Mouse (Mus musculus) megakaryocyte, embryonic 14.5 days (primary cell): Measurements from ENCODE around the gene Fbxl17. TPM values are rescaled to one million over a fixed set of nuclear protein-coding genes. Genes with fewer than 3 reads are reported as not detected.

ENCODE experiments used
- H3K27me3 ChIP-seq: replicated peaks from 2 replicates; pipeline ENCODE3; 2012; ENCODE audit warnings: inconsistent platforms
- H3K36me3 ChIP-seq: replicated peaks from 2 replicates; pipeline ENCODE3; 2012; ENCODE audit warnings: low read length, inconsistent platforms, mixed read lengths
- H3K4me1 ChIP-seq: 2 replicates; pipeline ENCODE4 v1.6.1; 2012; ENCODE audit warnings: inconsistent platforms
- H3K4me3 ChIP-seq: replicated peaks from 2 replicates; pipeline ENCODE3; 2012; ENCODE audit warnings: moderate library complexity, mild to moderate bottlenecking, inconsistent platforms
- H3K9me3 ChIP-seq: 2 replicates; pipeline ENCODE4 v1.6.1; 2012; ENCODE audit warnings: inconsistent platforms
- FLI1 ChIP-seq: IDR thresholded peaks from 2 replicates; pipeline ENCODE4 v1.6.1; 2012; ENCODE audit warnings: low read length, inconsistent platforms, mixed read lengths
- GATA1 ChIP-seq: IDR thresholded peaks from 3 replicates; pipeline ENCODE4 v1.6.1; 2012; ENCODE audit warnings: mixed read lengths, low read length, inconsistent platforms, borderline replicate concordance
- polyA plus RNA-seq: library from polyadenylated mRNA; stranded (reverse); fragments of >175 nt; gene quantifications from 2 replicates; pipeline ENCODE4 v1.2.3, GENCODE M21; 2012; ENCODE audit warnings: low replicate concordance; ENCODE audit not compliant: insufficient read depth

Fbxl17 gene
- polyA plus RNA-seq, 1 experiment: 9.0 TPM

DNA sequence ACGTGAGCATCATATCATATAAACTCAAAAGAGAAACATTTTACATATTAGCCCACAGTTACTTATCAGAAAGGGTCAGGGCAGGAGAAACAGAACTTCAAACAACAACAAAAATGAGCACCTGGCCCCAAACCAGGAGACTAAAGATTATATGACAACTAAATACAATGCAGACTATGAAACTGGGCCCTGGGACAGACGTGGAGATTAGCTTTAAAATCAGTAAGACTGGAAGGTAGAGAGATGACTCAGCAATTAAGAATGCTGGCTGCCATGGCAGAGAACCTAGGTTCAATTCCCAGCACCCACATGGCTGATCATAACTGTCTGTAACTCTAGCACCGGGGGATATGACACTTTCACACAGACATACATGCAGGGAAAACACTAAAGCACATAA lies 413.3 kb downstream of the Fbxl17 start:
- H3K4me3 ChIP-seq: no peak overlapping the region
- peaks cover 51% of the 10 kb centered on the region for H3K4me1 ChIP-seq
- peaks cover 15% of the 10 kb centered on the region; the same call in 1 of the 2 replicates for H3K9me3 ChIP-seq
- H3K27me3 ChIP-seq: no peaks in the 10 kb centered on the region
- no peaks in the 10 kb centered on the region for H3K36me3 ChIP-seq
- no peak for TF ChIP-seq FLI1
- no peak for TF ChIP-seq GATA1

DNA sequence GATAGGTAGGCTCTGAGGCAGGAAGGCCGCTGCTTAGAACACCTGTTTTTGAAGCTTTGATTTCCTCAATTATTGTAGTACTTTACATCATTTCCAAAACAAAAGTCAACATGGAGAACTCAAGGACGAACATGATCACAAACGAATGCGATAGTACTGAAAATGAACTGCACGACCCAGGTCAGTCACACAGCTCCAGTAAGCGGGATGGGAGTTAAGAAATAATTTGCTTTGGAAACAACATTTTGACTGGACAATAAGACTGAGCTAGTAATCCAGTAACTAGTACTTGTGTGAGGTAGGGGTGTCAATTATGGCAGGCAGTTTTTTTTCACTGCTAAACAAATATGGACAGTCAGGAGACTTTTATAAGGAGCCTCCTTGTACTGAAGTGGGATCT lies 414.6 kb downstream of the Fbxl17 start:
- TF ChIP-seq GATA1 (no peak), FLI1 (no peak)
- Histone ChIP-seq H3K4me1 (peaks cover 60% of the 10 kb centered on the region), H3K36me3 (peaks cover 3% of the 10 kb centered on the region), H3K4me3 (no peak overlapping the region), H3K9me3 (peaks cover 10% of the 10 kb centered on the region; the same call in 1 of the 2 replicates), H3K27me3 (no peaks in the 10 kb centered on the region)

GRCm38 (mm10) chr17:63079087-63079486 lies 420.7 kb downstream of the Fbxl17 start:
- no peak for TF ChIP-seq FLI1
- TF ChIP-seq GATA1: no peak
- H3K27me3 ChIP-seq: no peaks in the 10 kb centered on the region

GRCm38 (mm10) chr17:63077509-63077908 lies 422.3 kb downstream of the Fbxl17 start:
- H3K4me3 ChIP-seq: no peak overlapping the region
- H3K36me3 ChIP-seq: peaks cover 25% of the 10 kb centered on the region
- TF ChIP-seq GATA1: no peak
- TF ChIP-seq FLI1: no peak
- no peaks in the 10 kb centered on the region for H3K9me3 ChIP-seq
- H3K27me3 ChIP-seq: no peaks in the 10 kb centered on the region
- peaks cover 20% of the 10 kb centered on the region for H3K4me1 ChIP-seq

More at GRCm38 (mm10) chr17:63079087-63079486, 420.7 kb downstream of the Fbxl17 start:
- Histone ChIP-seq H3K9me3 (no peaks in the 10 kb centered on the region), H3K4me1 (peaks cover 33% of the 10 kb centered on the region), H3K36me3 (peaks cover 25% of the 10 kb centered on the region), H3K4me3 (no peak overlapping the region)

GRCm38 (mm10) chr17:63076661-63077060 lies 423.2 kb downstream of the Fbxl17 start:
- no peak for TF ChIP-seq GATA1
- TF ChIP-seq FLI1: no peak
- H3K27me3 ChIP-seq: no peaks in the 10 kb centered on the region
- H3K4me3 ChIP-seq: no peak overlapping the region
- no peaks in the 10 kb centered on the region for H3K9me3 ChIP-seq
- H3K4me1 ChIP-seq: peaks cover 11% of the 10 kb centered on the region
- H3K36me3 ChIP-seq: peaks cover 25% of the 10 kb centered on the region

DNA sequence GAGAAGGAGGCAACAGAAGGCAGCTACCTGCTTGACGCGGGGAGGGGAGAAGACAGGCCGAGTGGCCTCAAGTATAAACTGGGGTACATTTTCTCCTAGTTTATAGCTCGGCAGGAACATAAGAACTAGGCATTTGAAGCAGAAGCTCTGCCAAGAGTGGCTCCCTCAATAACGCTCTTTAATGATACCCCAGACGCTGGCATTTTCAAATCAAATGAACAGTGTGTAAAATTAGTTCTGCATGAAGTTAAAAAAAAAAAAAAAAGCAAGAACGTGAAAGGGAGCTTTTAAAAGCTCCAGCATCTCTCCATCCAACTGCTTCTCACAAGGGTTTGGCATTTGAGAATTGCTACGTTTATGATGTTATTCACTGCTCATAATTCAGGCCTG lies 423.8 kb downstream of the Fbxl17 start:
- TF ChIP-seq GATA1: no peak
- TF ChIP-seq FLI1: no peak
- no peaks in the 10 kb centered on the region for H3K9me3 ChIP-seq
- peaks cover 25% of the 10 kb centered on the region for H3K36me3 ChIP-seq

GRCm38 (mm10) chr17:63075091-63076036 lies 424.5 kb downstream of the Fbxl17 start:
- Histone ChIP-seq H3K9me3 (no peaks in the 10 kb centered on the region), H3K4me1 (peaks cover 3% of the 10 kb centered on the region), H3K27me3 (no peaks in the 10 kb centered on the region), H3K4me3 (no peak overlapping the region), H3K36me3 (peaks cover 24% of the 10 kb centered on the region)
- TF ChIP-seq GATA1 (no peak), FLI1 (no peak)

More for the DNA sequence above, 423.8 kb downstream of the Fbxl17 start:
- peaks cover 7% of the 10 kb centered on the region for H3K4me1 ChIP-seq
- no peaks in the 10 kb centered on the region for H3K27me3 ChIP-seq
- H3K4me3 ChIP-seq: no peak overlapping the region

- peaks cover 20% of the 10 kb centered on the region for H3K36me3 ChIP-seq
- no peaks in the 10 kb centered on the region for H3K27me3 ChIP-seq
- H3K9me3 ChIP-seq: no peaks in the 10 kb centered on the region
- TF ChIP-seq GATA1 (no peak), FLI1 (no peak)
- no peak overlapping the region for H3K4me3 ChIP-seq
- peaks cover 8% of the 10 kb centered on the region for H3K4me1 ChIP-seq
These were observed 426.5 kb downstream of the Fbxl17 start for GRCm38 (mm10) chr17:63073342-63073741.

DNA sequence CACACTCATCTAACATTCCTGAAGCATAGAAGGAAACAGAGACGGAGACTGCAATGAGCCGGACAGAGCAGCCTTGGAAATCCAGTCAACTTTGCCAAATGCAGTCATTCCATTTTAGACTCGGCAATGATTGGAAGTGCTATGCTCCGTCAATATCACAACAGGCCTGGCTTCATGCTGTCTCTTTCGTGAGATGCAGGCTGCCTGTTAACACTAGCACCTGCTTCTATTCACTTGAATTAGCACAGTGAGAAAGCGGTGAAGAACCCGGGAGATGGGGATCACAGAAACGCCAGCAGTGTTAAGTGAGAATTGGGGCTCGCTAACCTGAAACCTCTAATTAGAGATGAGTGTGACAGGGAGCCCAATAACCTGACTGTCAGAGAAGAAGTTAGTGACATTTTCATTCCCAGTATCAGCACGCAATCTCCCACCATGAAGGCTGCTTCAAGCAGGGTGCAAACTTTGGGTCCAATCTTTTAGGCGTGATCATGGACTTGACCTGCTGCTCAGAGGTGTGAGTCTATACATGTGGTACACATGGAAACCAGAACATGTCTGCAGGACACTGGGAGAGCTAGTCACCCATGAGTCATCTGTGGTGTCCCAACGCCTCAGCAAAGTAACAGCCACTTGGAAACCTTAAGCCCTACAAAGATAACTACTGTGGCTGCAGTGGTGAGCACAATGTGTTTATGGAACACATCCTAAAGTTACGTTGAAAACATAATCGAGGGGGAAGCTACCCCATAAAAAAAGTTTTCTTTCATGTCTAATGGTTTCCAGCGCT lies 428.5 kb downstream of the Fbxl17 start:
- Histone ChIP-seq H3K9me3 (no peaks in the 10 kb centered on the region), H3K4me1 (peaks cover 13% of the 10 kb centered on the region), H3K36me3 (peaks cover 15% of the 10 kb centered on the region), H3K27me3 (no peaks in the 10 kb centered on the region), H3K4me3 (no peak overlapping the region)
- TF ChIP-seq GATA1: no peak
- TF ChIP-seq FLI1: no peak
